Mouse (Mus musculus) embryo, embryonic 9.5 days (tissue): Measurements from ENCODE around the gene Tecrl.

ENCODE experiments used
- DNase-seq: peaks from one replicate; pipeline ENCODE4 v3.0.0-alpha.2; 2017; ENCODE audit errors: extremely low spot score

Tecrl gene

GRCm38 (mm10) chr5:83354846-83355561 is at the start of gene Tecrl:
Tecrl (minus strand) TSS chr5:83355195.
- DNase-seq = peak; percentile 25

- no peak for DNase-seq
Observed at GRCm38 (mm10) chr5:83385021-83385420, 30.0 kb upstream of the Tecrl start.

GRCm38 (mm10) chr5:83351615-83352014 is 3.4 kb downstream of the Tecrl start:
- peak; percentile 44 for DNase-seq

- no peak for DNase-seq
Observed at GRCm38 (mm10) chr5:83339144-83339543, 15.9 kb downstream of the Tecrl start.

- DNase-seq = no peak
Observed at GRCm38 (mm10) chr5:83267148-83267776, 87.7 kb downstream of the Tecrl start.

- DNase-seq = no peak
Observed at GRCm38 (mm10) chr5:83260059-83260458, 94.9 kb downstream of the Tecrl start.

GRCm38 (mm10) chr5:83254141-83254540 is 100.9 kb downstream of the Tecrl start:
- no peak for DNase-seq

GRCm38 (mm10) chr5:83238848-83239452 is 116.0 kb downstream of the Tecrl start:
- peak; percentile 7 for DNase-seq
